Mouse (Mus musculus) adrenal gland, postnatal 14 days (tissue): ENCODE measurements at regions not wholly inside any gene's neighbourhood (a gene's known extent, or its start where the extent isn't known, plus 50 kb on each side); places are given as distances from the start of the nearest gene placed in this dataset.
"Not testable (repeated sequence)": the region's sequence is repeated elsewhere in the genome, so short reads cannot be mapped to it uniquely, and the experiment has no call there.

Experiments used
- DNase-seq: peaks from one replicate; pipeline ENCODE4 v3.0.0; 2021; ENCODE audit warnings: mixed read lengths

- DNase-seq = peak; percentile 22
Observed at GRCm38 (mm10) chr12:23026976-23027375, 753.1 kb downstream of the Gm10330 start.

- peak; percentile 26 for DNase-seq
Observed at GRCm38 (mm10) chr12:23023556-23023955, 756.5 kb downstream of the Gm10330 start.

- DNase-seq = peak; percentile 65
Observed at GRCm38 (mm10) chr12:23010199-23010598, 769.9 kb downstream of the Gm10330 start.

- not testable (repeated sequence) for DNase-seq
Observed at GRCm38 (mm10) chr12:23009662-23010061, 770.4 kb downstream of the Gm10330 start.
